Mouse (Mus musculus) intestine, embryonic 16.5 days (tissue): ENCODE measurements around the gene Ccdc182. TPM values are rescaled to one million over a fixed set of nuclear protein-coding genes. Genes with fewer than 3 reads are reported as not detected.

ENCODE experiments used
- ATAC-seq: fragments of 200-750 bp; cut with Nextera tagmentation; 2 replicates; pipeline ENCODE4 v1.8.0; 2017; ENCODE audit warnings: moderate TSS enrichment, moderate library complexity
- H3K27ac ChIP-seq: fragments of 300-500 bp; sonication (generic); 2 replicates; pipeline ENCODE4 v1.5.1; 2014; ENCODE audit warnings: mild to moderate bottlenecking, low read length
- H3K27me3 ChIP-seq: fragments of 300-500 bp; sonication (generic); replicated peaks from 2 replicates; pipeline ENCODE4 v1.6.1; 2014; ENCODE audit warnings: low read length, control low read depth, mixed read lengths; ENCODE audit not compliant: control insufficient read depth, insufficient read depth
- H3K36me3 ChIP-seq: fragments of 300-500 bp; sonication (generic); 2 replicates; pipeline ENCODE4 v1.6.1; 2014; ENCODE audit warnings: low read length, control low read depth; ENCODE audit not compliant: control insufficient read depth, insufficient read depth
- H3K4me1 ChIP-seq: fragments of 300-500 bp; sonication (generic); 2 replicates; pipeline ENCODE4 v1.6.1; 2014; ENCODE audit warnings: low read length, control low read depth, mixed read lengths; ENCODE audit not compliant: control insufficient read depth, insufficient read depth
- H3K4me2 ChIP-seq: fragments of 300-500 bp; sonication (generic); 2 replicates; pipeline ENCODE4 v1.6.1; 2014; ENCODE audit warnings: low read depth, low read length, control low read depth
- H3K4me3 ChIP-seq: fragments of 300-500 bp; sonication (generic); 2 replicates; pipeline ENCODE4 v1.5.1; 2014; ENCODE audit warnings: mild to moderate bottlenecking, low read length
- H3K9ac ChIP-seq: fragments of 300-500 bp; sonication (generic); 2 replicates; pipeline ENCODE4 v1.6.1; 2014; ENCODE audit warnings: low read depth, low read length
- H3K9me3 ChIP-seq: fragments of 300-500 bp; sonication (generic); 2 replicates; pipeline ENCODE4 v1.6.1; 2016; ENCODE audit warnings: low read length, control low read depth; ENCODE audit not compliant: control insufficient read depth
- WGBS: fragments of 180-500 bp; shearing (Covaris S2); extraction: QIAGEN DNeasy Blood & Tissue Kit; methylation state at CpG from one replicate; pipeline ENCODE4 v1.1.7; 2014; 5-methylcytosine and 5-hydroxymethylcytosine counted together
- polyA plus RNA-seq: library from polyadenylated mRNA; unstranded; fragments of >200 nt; fragmentation: Nextera tagmentation; extraction: Ambion mirVana; gene quantifications from 2 replicates; pipeline ENCODE4 v1.2.1, GENCODE M21; 2015

The Ccdc182 gene
- polyA plus RNA-seq, 1 experiment from 2014 or later, result not detected

GRCm38 (mm10) chr11:88331722-88332121 is 37.9 kb downstream of the Ccdc182 start:
- Histone ChIP-seq H3K4me1 (peaks cover 21% of the 10 kb centered on the region), H3K9ac (no peak overlapping the region), H3K27ac (no peak overlapping the region), H3K36me3 (no peaks in the 10 kb centered on the region), H3K27me3 (no peaks in the 10 kb centered on the region), H3K4me2 (no peak overlapping the region), H3K9me3 (no peaks in the 10 kb centered on the region), H3K4me3 (no peak overlapping the region)
- 91% methylated on average over 8 of the region's 8 CpGs for whole genome bisulfite sequencing
- no peak for ATAC-seq

GRCm38 (mm10) chr11:88332309-88332934 is 38.6 kb downstream of the Ccdc182 start:
- Histone ChIP-seq H3K4me1 (peaks cover 21% of the 10 kb centered on the region), H3K27ac (no peak overlapping the region), H3K27me3 (no peaks in the 10 kb centered on the region), H3K4me3 (no peak overlapping the region), H3K36me3 (no peaks in the 10 kb centered on the region), H3K9me3 (no peaks in the 10 kb centered on the region), H3K4me2 (no peak overlapping the region), H3K9ac (no peak overlapping the region)
- WGBS, result 85% methylated on average over 8 of the region's 8 CpGs
- no peak for ATAC-seq

GRCm38 (mm10) chr11:88334893-88335292 is 41.0 kb downstream of the Ccdc182 start:
- H3K4me1 ChIP-seq, result peaks cover 18% of the 10 kb centered on the region
- no peaks in the 10 kb centered on the region for H3K27me3 ChIP-seq
- H3K4me2 ChIP-seq, result no peak overlapping the region
- no peak overlapping the region for H3K27ac ChIP-seq
- no peak overlapping the region for H3K9ac ChIP-seq
- no peak overlapping the region for H3K4me3 ChIP-seq
- H3K36me3 ChIP-seq, result no peaks in the 10 kb centered on the region
- 32% methylated on average over 5 of the region's 5 CpGs for WGBS
- no peaks in the 10 kb centered on the region for H3K9me3 ChIP-seq
- peak; percentile 42; the same call in 1 of the 2 replicates for ATAC-seq

- Histone ChIP-seq H3K27ac (no peak overlapping the region), H3K9me3 (no peaks in the 10 kb centered on the region), H3K4me2 (no peak overlapping the region), H3K4me3 (no peak overlapping the region), H3K9ac (no peak overlapping the region), H3K27me3 (no peaks in the 10 kb centered on the region), H3K4me1 (0 out of 2 replicates have a peak, but pooled peaks cover 9% of the 10 kb centered on the region), H3K36me3 (no peaks in the 10 kb centered on the region)
- no peak for ATAC-seq
- 93% methylated on average over 3 of the region's 3 CpGs for WGBS
These were observed 44.1 kb downstream of the Ccdc182 start for GRCm38 (mm10) chr11:88337926-88338325.

Other genes with a start within 250 kb of the Ccdc182 start
- 169 and 170 TPM in 2 replicates for gene Srsf1, start 246.7 kb upstream of the Ccdc182 start, polyA plus RNA-seq
- 23.3 and 24.1 TPM in 2 replicates for gene Vezf1, start 225.8 kb upstream of the Ccdc182 start, polyA plus RNA-seq
- gene Cuedc1, start 196.0 kb upstream of the Ccdc182 start, polyA plus RNA-seq, result 8.0 and 8.5 TPM in 2 replicates
- gene Mrps23, start 89.7 kb upstream of the Ccdc182 start, polyA plus RNA-seq, result 56.3 and 63.9 TPM in 2 replicates